Mouse (Mus musculus): ENCODE measurements around the gene Pip4k2c.

DNA sequence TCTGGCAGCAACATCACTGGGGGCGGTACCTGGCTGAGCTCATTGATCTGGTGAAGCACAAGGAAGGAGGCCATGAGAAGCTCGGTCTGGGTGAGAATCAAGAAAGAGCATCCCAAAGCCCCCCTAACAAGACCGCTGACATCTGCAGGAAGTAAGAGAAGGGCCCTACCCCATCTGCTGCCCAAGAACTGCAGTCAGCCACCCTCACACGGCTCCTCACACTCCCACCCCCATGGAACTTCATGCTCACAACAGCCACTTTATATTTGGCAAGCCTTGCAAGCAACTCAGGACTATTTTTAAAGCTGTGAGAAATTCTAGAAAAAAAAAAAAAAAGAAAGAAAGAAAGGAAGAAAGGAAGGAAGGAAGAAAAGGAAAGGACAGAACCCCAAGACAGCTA, 2.5 kb downstream of the Pip4k2c start:
- TF ChIP-seq CTCF (IDR thresholded peaks at IDR 0.05; ENCODE audit: borderline replicate concordance, extremely low read depth, insufficient read depth, insufficient read length) (no peak), POLR2A (IDR thresholded peaks at IDR 0.05; ENCODE audit: borderline replicate concordance, extremely low read depth, insufficient read depth, insufficient read length, poor library complexity, severe bottlenecking) (no peak)
